Mouse (Mus musculus) stomach, embryonic 14.5 days (tissue): ENCODE results near the gene Wbp11. TPM values are rescaled to one million over a fixed set of nuclear protein-coding genes. Genes with fewer than 3 reads are reported as not detected.

Experiments used
- ATAC-seq: fragments of 200-750 bp; cut with Nextera tagmentation; 2 replicates; pipeline ENCODE4 v1.8.0; 2017; ENCODE audit warnings: low read depth, moderate TSS enrichment; ENCODE audit not compliant: insufficient number of reproducible peaks, insufficient read depth, low FRiP score
- H3K27ac ChIP-seq: fragments of 300-500 bp; sonication (generic); 2 replicates; pipeline ENCODE4 v1.5.1; 2014; ENCODE audit warnings: mild to moderate bottlenecking, low read length, moderate library complexity, mixed read lengths
- H3K27me3 ChIP-seq: fragments of 300-500 bp; sonication (generic); 2 replicates; pipeline ENCODE4 v1.6.1; 2014; ENCODE audit warnings: low read length, control low read depth, mixed read lengths; ENCODE audit not compliant: control insufficient read depth, insufficient read depth
- H3K36me3 ChIP-seq: fragments of 300-500 bp; sonication (generic); 2 replicates; pipeline ENCODE4 v1.6.1; 2014; ENCODE audit warnings: mild to moderate bottlenecking, control low read depth, low read length, moderate library complexity, mixed read lengths; ENCODE audit not compliant: control insufficient read depth, insufficient read depth
- H3K4me1 ChIP-seq: fragments of 300-500 bp; sonication (generic); 2 replicates; pipeline ENCODE4 v1.6.1; 2014; ENCODE audit warnings: low read length, control low read depth, mixed read lengths; ENCODE audit not compliant: control insufficient read depth, insufficient read depth
- H3K4me2 ChIP-seq: fragments of 300-500 bp; sonication (generic); replicated peaks from 2 replicates; pipeline ENCODE4 v1.6.1; 2014; ENCODE audit warnings: low read depth, low read length, control low read depth
- H3K4me3 ChIP-seq: fragments of 300-500 bp; sonication (generic); 2 replicates; pipeline ENCODE4 v1.5.1; 2014; ENCODE audit warnings: low read depth, low read length, control low read depth
- H3K9ac ChIP-seq: fragments of 300-500 bp; sonication (generic); replicated peaks from 2 replicates; pipeline ENCODE4 v1.6.1; 2014; ENCODE audit warnings: low read depth, mild to moderate bottlenecking, control low read depth, low read length, moderate library complexity, mixed read lengths
- H3K9me3 ChIP-seq: fragments of 300-500 bp; sonication (generic); 2 replicates; pipeline ENCODE4 v1.6.1; 2016; ENCODE audit warnings: low read depth, low read length, control low read depth; ENCODE audit not compliant: control insufficient read depth
- whole genome bisulfite sequencing: fragments of 180-500 bp; shearing (Covaris S2); extraction: QIAGEN DNeasy Blood & Tissue Kit; methylation state at CpG from one replicate; pipeline ENCODE4 v1.1.7; 2014; 5-methylcytosine and 5-hydroxymethylcytosine counted together
- polyA plus RNA-seq: library from polyadenylated mRNA; unstranded; fragments of >200 nt; fragmentation: Nextera tagmentation; extraction: Ambion mirVana; gene quantifications from 2 replicates; pipeline ENCODE4 v1.2.1, GENCODE M21; 2014

Wbp11 gene
- polyA plus RNA-seq, 1 experiment from 2014 or later = 103 TPM

DNA sequence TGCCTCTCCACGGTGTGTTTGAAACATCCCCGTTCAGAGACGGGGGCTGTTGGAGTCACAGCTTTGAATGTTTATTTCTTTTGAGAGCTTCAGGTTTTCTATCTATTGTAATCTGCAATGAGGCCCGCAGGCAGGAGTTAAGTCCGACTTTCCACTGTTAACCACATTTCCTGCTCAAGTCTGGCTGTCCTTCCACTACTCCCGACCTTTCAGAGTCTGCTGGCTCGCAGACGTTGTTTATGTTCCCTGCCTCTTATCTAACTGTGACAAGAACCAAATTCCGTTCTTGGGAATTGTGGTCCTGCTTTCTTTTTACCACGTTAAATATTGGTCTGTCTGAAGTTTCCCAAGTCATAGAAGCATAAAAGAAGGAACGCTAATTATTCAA lies 29.8 kb upstream of the Wbp11 start:
- H3K36me3 ChIP-seq = no peaks in the 10 kb centered on the region
- H3K4me1 ChIP-seq = peaks cover 19% of the 10 kb centered on the region
- no peaks in the 10 kb centered on the region for H3K27me3 ChIP-seq
- H3K4me3 ChIP-seq = 0 out of 2 replicates have a peak overlapping the region, but pooled peaks have one; percentile 5
- no peaks in the 10 kb centered on the region for H3K9me3 ChIP-seq
- H3K9ac ChIP-seq = peak overlapping the region; percentile 7; the same call in 1 of the 2 replicates
- peak overlapping the region; percentile 33 for H3K4me2 ChIP-seq
- 8% methylated on average over 11 of the region's 11 CpGs for WGBS
- H3K27ac ChIP-seq = peak overlapping the region; percentile 89
- 0 out of 2 replicates have a peak, but pooled peaks have one; percentile 29 for ATAC-seq

DNA sequence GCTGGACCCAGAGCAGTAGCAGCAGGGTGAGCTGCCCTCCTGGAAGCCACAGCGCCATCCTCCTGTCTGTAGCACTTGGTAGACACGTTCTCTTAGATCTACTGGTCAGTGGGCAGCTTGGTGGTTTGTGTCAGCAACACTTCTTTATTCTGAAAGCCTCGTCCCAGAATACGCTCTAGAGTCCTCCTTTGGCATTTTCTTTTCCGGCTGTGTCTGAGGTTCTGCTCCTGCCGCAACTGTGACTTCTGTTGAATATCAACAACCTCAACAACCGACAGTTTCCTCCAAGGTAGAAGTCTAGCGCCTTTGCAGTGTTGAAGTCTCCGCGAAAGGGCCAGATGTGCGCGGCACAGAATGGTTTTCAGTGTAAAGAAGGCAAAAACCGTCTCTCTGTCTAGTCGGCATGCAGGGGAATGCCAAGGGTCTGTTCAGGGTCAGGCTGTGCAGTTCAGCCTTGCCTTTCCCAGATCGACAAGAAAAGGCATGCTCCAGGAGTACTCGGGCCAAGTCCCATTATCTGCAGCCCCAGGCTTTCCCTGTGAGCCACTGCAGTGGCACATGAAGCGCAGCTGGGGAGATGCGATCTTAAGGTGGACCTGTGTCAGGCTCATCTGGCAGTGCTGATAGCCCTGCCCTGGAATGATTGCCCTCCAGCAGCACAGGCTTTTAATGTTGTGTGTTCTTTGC lies 29.3 kb upstream of the Wbp11 start, which contains the start of gene Art4:
Gene Art4, minus strand, starts transcription at position 548 of the 687 bp plus-strand sequence.
- 38% methylated on average over 18 of the region's 18 CpGs for WGBS

DNA sequence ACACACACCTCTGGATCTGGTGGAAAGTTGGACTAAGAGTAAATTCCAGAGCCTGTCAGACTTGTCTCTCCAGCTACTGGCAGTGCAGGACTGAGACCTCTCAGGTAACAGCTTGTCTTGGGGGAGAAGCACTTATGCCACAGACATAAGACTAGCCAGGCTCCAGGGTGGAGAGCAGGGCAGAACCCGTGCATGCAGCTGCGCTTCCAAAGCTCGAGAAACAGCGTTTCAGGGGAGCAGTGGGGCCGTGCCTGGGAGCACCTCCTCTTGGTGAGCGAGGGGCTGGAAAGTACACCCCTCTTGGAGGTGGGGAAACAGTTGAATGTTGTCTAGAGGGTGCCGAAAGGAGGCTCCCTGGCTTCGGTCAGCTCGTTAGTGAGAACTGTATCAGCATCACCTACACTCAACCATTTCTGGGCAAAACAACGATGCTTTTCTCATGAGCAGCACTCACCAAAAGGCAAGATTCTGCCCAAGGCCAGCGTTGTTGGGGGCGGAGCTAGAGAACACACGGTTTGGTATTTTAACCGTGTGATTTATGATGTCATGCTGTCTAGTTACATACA lies 28.1 kb upstream of the Wbp11 start:
- H3K27me3 ChIP-seq = no peaks in the 10 kb centered on the region
- H3K9ac ChIP-seq = no peak overlapping the region
- no peaks in the 10 kb centered on the region for H3K9me3 ChIP-seq
- H3K27ac ChIP-seq = peak overlapping the region; percentile 66
- H3K4me2 ChIP-seq = peak overlapping the region; percentile 33
- H3K4me3 ChIP-seq = 0 out of 2 replicates have a peak overlapping the region, but pooled peaks have one; percentile 0
- H3K4me1 ChIP-seq = peaks cover 21% of the 10 kb centered on the region
- H3K36me3 ChIP-seq = no peaks in the 10 kb centered on the region
- WGBS = 37% methylated on average over 14 of the region's 14 CpGs
- no peak for ATAC-seq

More for the DNA sequence above, 29.3 kb upstream of the Wbp11 start, which contains the start of gene Art4:
- peak within 1 kb of the TSS; percentile 33 for H3K4me2 ChIP-seq
- H3K4me1 ChIP-seq = peaks cover 21% of the 10 kb centered on the region
- peak within 1 kb of the TSS; percentile 7; the same call in 1 of the 2 replicates for H3K9ac ChIP-seq
- H3K27ac ChIP-seq = peak within 1 kb of the TSS; percentile 89
- peak; percentile 77; the same call in 1 of the 2 replicates for ATAC-seq
- H3K4me3 ChIP-seq = 0 out of 2 replicates have a peak within 1 kb of the TSS, but pooled peaks have one; percentile 5
- H3K27me3 ChIP-seq = no peaks in the 10 kb centered on the region
- H3K36me3 ChIP-seq = no peaks in the 10 kb centered on the region
- H3K9me3 ChIP-seq = no peaks in the 10 kb centered on the region

DNA sequence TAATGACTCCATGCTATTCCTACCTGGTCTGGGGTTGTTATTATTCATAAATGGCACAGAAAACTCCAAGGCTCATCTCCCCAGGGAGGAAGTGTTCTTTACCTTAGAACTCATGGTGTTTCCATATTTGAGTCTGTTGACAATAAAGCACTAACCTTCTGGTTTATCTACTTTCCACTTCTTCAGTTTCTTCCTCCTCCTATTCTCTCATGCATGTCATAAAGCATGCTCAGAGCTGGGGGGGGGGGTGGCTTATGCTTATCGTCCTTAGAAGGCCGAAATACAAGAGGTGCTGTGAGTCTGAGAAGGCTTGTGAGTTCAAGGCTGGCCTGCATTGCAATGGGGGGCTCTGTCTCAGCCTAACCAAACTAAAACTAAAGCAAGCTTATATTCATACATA lies 27.1 kb upstream of the Wbp11 start:
- no peak overlapping the region for H3K9ac ChIP-seq
- ATAC-seq = no peak
- H3K27me3 ChIP-seq = no peaks in the 10 kb centered on the region
- no peak overlapping the region for H3K4me2 ChIP-seq
- H3K36me3 ChIP-seq = no peaks in the 10 kb centered on the region
- no peak overlapping the region for H3K4me3 ChIP-seq
- no peaks in the 10 kb centered on the region for H3K9me3 ChIP-seq
- no peak overlapping the region for H3K27ac ChIP-seq
- H3K4me1 ChIP-seq = peaks cover 21% of the 10 kb centered on the region
- 86% methylated on average over 2 of the region's 2 CpGs for WGBS

DNA sequence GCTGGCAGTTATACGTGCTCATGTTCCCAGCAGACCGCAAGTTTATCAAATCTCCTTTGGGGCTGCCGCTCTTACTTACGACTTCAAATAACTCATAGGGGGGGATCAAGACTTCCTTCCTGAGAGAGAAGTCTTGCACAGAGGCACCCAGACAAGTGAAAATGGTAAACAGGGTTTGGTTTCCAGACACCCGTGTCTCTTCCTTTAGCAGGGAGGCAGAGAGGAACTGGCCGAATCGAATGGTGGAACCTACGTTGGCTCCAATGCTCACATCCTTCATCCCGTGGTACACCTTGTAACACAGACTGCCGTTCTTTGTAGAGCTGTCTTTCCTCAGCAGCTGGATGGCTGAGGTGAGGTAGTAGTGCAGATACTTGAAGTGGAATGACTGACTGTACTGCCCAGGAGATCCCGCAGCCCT lies 26.3 kb upstream of the Wbp11 start:
- Histone ChIP-seq H3K4me1 (peaks cover 21% of the 10 kb centered on the region), H3K36me3 (no peaks in the 10 kb centered on the region), H3K4me2 (no peak overlapping the region), H3K9ac (no peak overlapping the region), H3K9me3 (no peaks in the 10 kb centered on the region), H3K4me3 (no peak overlapping the region), H3K27ac (no peak overlapping the region), H3K27me3 (no peaks in the 10 kb centered on the region)
- 79% methylated on average over 11 of the region's 11 CpGs for WGBS
- ATAC-seq = no peak

DNA sequence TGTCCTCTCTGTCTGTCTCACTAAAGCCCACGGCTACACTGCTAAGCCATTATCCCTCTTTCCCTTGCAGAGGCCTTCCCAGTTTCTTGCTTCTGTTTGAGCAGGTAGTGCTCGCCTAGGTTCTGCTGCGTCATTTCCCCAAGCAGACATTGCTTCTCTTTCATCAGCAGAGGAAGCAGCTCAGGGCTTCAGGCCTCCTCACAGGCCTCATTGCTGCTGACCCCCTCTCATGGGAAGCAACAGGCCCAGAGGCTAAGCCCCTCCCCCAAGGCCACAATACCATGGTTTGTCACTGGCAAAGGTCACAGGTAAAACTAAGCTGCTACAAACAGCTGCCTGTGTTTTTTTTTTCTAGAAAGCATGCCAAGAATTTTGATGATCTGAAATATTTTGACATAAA lies 24.7 kb upstream of the Wbp11 start:
- Histone ChIP-seq H3K9me3 (no peaks in the 10 kb centered on the region), H3K27ac (no peak overlapping the region), H3K9ac (no peak overlapping the region), H3K4me2 (no peak overlapping the region), H3K27me3 (no peaks in the 10 kb centered on the region), H3K36me3 (no peaks in the 10 kb centered on the region), H3K4me1 (peaks cover 16% of the 10 kb centered on the region), H3K4me3 (no peak overlapping the region)
- no peak for ATAC-seq
- 42% methylated on average over 3 of the region's 3 CpGs for WGBS

DNA sequence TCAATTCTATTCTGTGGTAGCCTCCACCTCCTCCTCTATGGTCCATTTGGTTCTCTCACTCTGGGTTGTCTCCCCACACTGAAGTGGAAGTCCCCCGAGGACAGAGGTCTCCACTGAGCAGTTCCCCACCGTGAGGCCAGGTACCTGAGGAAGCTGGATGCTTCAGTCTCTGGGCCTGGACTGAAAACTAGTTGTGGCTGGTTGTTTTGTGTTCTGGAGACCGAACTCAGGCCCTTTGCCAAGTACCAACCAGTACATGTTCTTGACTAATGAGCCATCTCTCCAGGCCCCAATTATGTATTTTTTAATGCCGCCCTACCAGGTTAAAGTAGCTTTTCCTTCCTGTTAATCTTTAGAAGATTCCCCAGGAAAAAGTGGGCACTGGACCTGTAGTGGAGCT lies 24.3 kb upstream of the Wbp11 start:
- H3K4me3 ChIP-seq = no peak overlapping the region
- H3K4me2 ChIP-seq = no peak overlapping the region
- no peaks in the 10 kb centered on the region for H3K36me3 ChIP-seq
- H3K9ac ChIP-seq = no peak overlapping the region
- no peaks in the 10 kb centered on the region for H3K27me3 ChIP-seq
- 77% methylated on average over 4 of the region's 4 CpGs for WGBS
- H3K4me1 ChIP-seq = peaks cover 12% of the 10 kb centered on the region
- ATAC-seq = no peak
- H3K27ac ChIP-seq = no peak overlapping the region
- H3K9me3 ChIP-seq = no peaks in the 10 kb centered on the region

DNA sequence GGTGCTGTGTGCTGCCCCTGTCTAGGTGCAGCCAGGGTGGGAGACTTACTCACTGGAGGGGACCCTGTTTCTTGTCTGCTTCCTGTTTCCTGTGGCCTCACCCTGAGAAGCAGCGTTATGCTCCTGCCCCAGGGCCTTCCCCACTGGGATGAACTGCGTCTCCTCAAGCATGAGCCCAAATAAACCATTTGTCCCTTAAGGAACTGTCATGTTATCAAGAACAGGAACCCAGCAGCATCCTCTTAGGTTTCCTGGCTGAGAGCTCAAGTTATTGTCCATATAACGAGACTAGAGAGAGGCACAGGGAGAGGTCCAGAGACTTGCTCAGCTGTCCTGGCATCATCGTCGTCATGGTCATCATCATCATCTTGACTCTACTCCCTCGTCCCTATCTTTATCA lies 22.2 kb upstream of the Wbp11 start:
- 78% methylated on average over 6 of the region's 6 CpGs for WGBS
- no peaks in the 10 kb centered on the region for H3K9me3 ChIP-seq
- ATAC-seq = no peak
- H3K4me2 ChIP-seq = no peak overlapping the region
- no peak overlapping the region for H3K9ac ChIP-seq
- 0 out of 2 replicates have a peak, but pooled peaks cover 2% of the 10 kb centered on the region for H3K4me1 ChIP-seq
- no peaks in the 10 kb centered on the region for H3K36me3 ChIP-seq
- H3K27me3 ChIP-seq = no peaks in the 10 kb centered on the region
- H3K4me3 ChIP-seq = no peak overlapping the region
- H3K27ac ChIP-seq = no peak overlapping the region
